Mouse (Mus musculus): ENCODE measurements around the gene Pax7.

- no peak for TF ChIP-seq TCF12 (IDR thresholded peaks at IDR 0.05; ENCODE audit: insufficient read depth, poor library complexity, severe bottlenecking)
- TF ChIP-seq POLR2A (IDR thresholded peaks at IDR 0.05; ENCODE audit: insufficient read length, low read depth), result no peak
- TF ChIP-seq MAX (IDR thresholded peaks at IDR 0.05; ENCODE audit: low read depth), result no peak
- no peak for TF ChIP-seq TCF3 (IDR thresholded peaks at IDR 0.05; ENCODE audit: insufficient read length, low read depth)
- TF ChIP-seq MYOD1 (IDR thresholded peaks at IDR 0.05; ENCODE audit: control insufficient read depth in 1 of 3, insufficient read length in 2 of 3, low read depth in 2 of 3), result no peak
- no peak for TF ChIP-seq E2F4 (IDR thresholded peaks at IDR 0.05; ENCODE audit: insufficient read depth)
- no peak for TF ChIP-seq REST (IDR thresholded peaks at IDR 0.05; ENCODE audit: insufficient read depth, insufficient read length)
- no peak for TF ChIP-seq USF1 (IDR thresholded peaks at IDR 0.05; ENCODE audit: low read depth)
Observed at GRCm38 (mm10) chr4:139737035-139737434, 96.3 kb downstream of the Pax7 start.

Measured in myocyte (in vitro differentiated cells).